Mouse (Mus musculus) heart, postnatal 0 days (tissue): ENCODE results near the gene Mmel1.

Experiments
- CTCF ChIP-seq: IDR thresholded peaks from 2 replicates; pipeline ENCODE4 v1.5.1; 2016; ENCODE audit warnings: antibody characterized with exemption, control low read depth, low read depth
- EP300 ChIP-seq: IDR thresholded peaks from 2 replicates; pipeline ENCODE4 v1.6.1; 2016; ENCODE audit warnings: antibody characterized with exemption, low read depth

DNA sequence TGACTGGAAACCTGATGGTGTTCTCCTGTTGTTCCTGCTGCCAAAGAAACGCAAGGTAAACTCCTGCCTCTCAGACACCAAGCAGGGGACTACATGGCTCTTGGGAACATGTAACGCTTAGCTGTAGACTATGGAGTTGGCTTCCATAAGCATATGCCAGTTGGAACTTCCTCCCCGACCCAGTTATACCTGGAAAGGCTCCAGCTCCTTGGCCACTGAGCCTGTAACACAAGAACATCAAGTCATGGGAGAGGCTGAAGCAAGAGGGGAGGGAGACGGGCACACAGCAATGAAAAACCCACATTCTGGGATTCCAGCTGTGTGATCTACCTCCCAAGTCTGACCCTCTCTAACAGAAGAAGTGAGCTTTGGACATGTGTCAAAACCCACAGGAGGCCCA is 52.9 kb downstream of the Mmel1 start:
- TF ChIP-seq CTCF (no peak), EP300 (no peak)
